Mouse (Mus musculus) CH12.LX (cell line): ENCODE measurements at regions not wholly inside any gene's neighbourhood (a gene's known extent, or its start where the extent isn't known, plus 50 kb on each side); places are given as distances from the start of the nearest gene placed in this dataset.

ENCODE experiments used
- DNase-seq: peaks from one replicate; pipeline ENCODE4 v3.0.0-alpha.2; 2013; ENCODE audit errors: extremely low read depth
- H3K27ac ChIP-seq: 2 replicates; pipeline ENCODE4 v1.5.1; 2012; ENCODE audit warnings: low read depth, mild to moderate bottlenecking, control low read depth, moderate library complexity; ENCODE audit not compliant: insufficient read depth
- H3K27me3 ChIP-seq: replicated peaks from 2 replicates; pipeline ENCODE3; 2012; ENCODE audit warnings: inconsistent platforms
- H3K36me3 ChIP-seq, 2 experiments: replicated peaks in 1 of 2; 2 replicates each; pipeline versions ENCODE3 to v1.6.1; 2012; ENCODE audit warnings: inconsistent platforms in 1 of 2, low read length in 1 of 2, mild to moderate bottlenecking in 1 of 2, mixed read lengths in 1 of 2, moderate library complexity in 1 of 2; ENCODE audit not compliant: control insufficient read depth in 1 of 2, insufficient read depth in 1 of 2
- H3K4me1 ChIP-seq, 2 experiments: 2 replicates each; pipeline ENCODE4 v1.6.1; 2012; ENCODE audit warnings: inconsistent platforms in 1 of 2, moderate library complexity in 1 of 2; ENCODE audit not compliant: insufficient read depth in 2 of 2, control insufficient read depth in 1 of 2
- H3K4me2 ChIP-seq: 2 replicates; pipeline ENCODE4 v1.6.1; 2012; ENCODE audit warnings: low read depth, mild to moderate bottlenecking, control low read depth; ENCODE audit not compliant: poor library complexity, insufficient read depth, severe bottlenecking
- H3K4me3 ChIP-seq, 3 experiments: fragments of 150-350 bp in 1 of 3; sonication (generic) in 1 of 3; replicated peaks in 1 of 3; 2 replicates each; pipeline versions ENCODE3 to v1.5.1; 2011 to 2012; ENCODE audit warnings: low read depth in 2 of 3, low read length in 2 of 3, mild to moderate bottlenecking in 2 of 3, moderate library complexity in 2 of 3, control low read depth in 1 of 3, improper control_type of control experiment in 1 of 3, inconsistent platforms in 1 of 3, mixed read lengths in 1 of 3; ENCODE audit not compliant: poor library complexity in 1 of 3
- H3K79me2 ChIP-seq: replicated peaks from 2 replicates; pipeline ENCODE4 v1.6.1; 2012; ENCODE audit warnings: mild to moderate bottlenecking, moderate library complexity; ENCODE audit not compliant: control insufficient read depth, poor library complexity, insufficient read depth, severe bottlenecking; ENCODE audit errors: extremely low read depth
- H3K9ac ChIP-seq: 2 replicates; pipeline ENCODE4 v1.6.1; 2012; ENCODE audit warnings: low read depth, mild to moderate bottlenecking, control low read depth, moderate library complexity; ENCODE audit not compliant: insufficient read depth
- H3K9me3 ChIP-seq: replicated peaks from 2 replicates; pipeline ENCODE3; 2012; ENCODE audit warnings: low read length, inconsistent platforms, mixed read lengths
- BHLHE40 ChIP-seq: IDR thresholded peaks from 2 replicates; pipeline ENCODE4 v1.6.1; 2011; ENCODE audit warnings: mild to moderate bottlenecking, low read depth, low read length, improper control_type of control experiment
- CHD1 ChIP-seq: IDR thresholded peaks from 2 replicates; pipeline ENCODE4 v1.6.1; 2012; ENCODE audit warnings: low read depth, low read length, improper control_type of control experiment, inconsistent platforms
- CTCF ChIP-seq, 2 experiments: IDR thresholded peaks in 1 of 2; conservative IDR thresholded peaks in 1 of 2; 2 replicates each; pipeline ENCODE4 v1.5.1; 2011 to 2012; ENCODE audit warnings: low read depth in 2 of 2, low read length in 2 of 2, improper control_type of control experiment in 1 of 2, inconsistent platforms in 1 of 2, mild to moderate bottlenecking in 1 of 2, moderate library complexity in 1 of 2
- E2F4 ChIP-seq: IDR thresholded peaks from 2 replicates; pipeline ENCODE4 v1.6.1; 2011; ENCODE audit warnings: low read depth, low read length, improper control_type of control experiment; ENCODE audit not compliant: insufficient replicate concordance
- EP300 ChIP-seq: IDR thresholded peaks from 2 replicates; pipeline ENCODE4 v1.6.1; 2011; ENCODE audit warnings: low read length, improper control_type of control experiment
- ETS1 ChIP-seq: conservative IDR thresholded peaks from 2 replicates; pipeline ENCODE4 v1.6.1; 2012; ENCODE audit warnings: low read depth, mild to moderate bottlenecking, inconsistent platforms, low read length, improper control_type of control experiment, moderate library complexity
- GABPA ChIP-seq: IDR thresholded peaks from 2 replicates; pipeline ENCODE4 v1.6.1; 2012; ENCODE audit warnings: low read depth, low read length, improper control_type of control experiment, inconsistent platforms; ENCODE audit not compliant: insufficient replicate concordance
- HCFC1 ChIP-seq: IDR thresholded peaks from 2 replicates; pipeline ENCODE4 v1.6.1; 2012; ENCODE audit warnings: low read depth, mild to moderate bottlenecking, inconsistent platforms, low read length, improper control_type of control experiment
- IRF4 ChIP-seq: IDR thresholded peaks from 2 replicates; pipeline ENCODE4 v1.6.1; 2014; ENCODE audit warnings: low read depth, mild to moderate bottlenecking, inconsistent platforms, low read length, improper control_type of control experiment
- JUN ChIP-seq: IDR thresholded peaks from 2 replicates; pipeline ENCODE4 v1.6.1; 2011; ENCODE audit warnings: low read depth, mild to moderate bottlenecking, low read length, improper control_type of control experiment, moderate library complexity; ENCODE audit not compliant: insufficient read depth
- JUND ChIP-seq: conservative IDR thresholded peaks from 2 replicates; pipeline ENCODE4 v1.6.1; 2011; ENCODE audit warnings: low read depth, low read length, improper control_type of control experiment
- KAT2A ChIP-seq: IDR thresholded peaks from 2 replicates; pipeline ENCODE4 v1.6.1; 2012; ENCODE audit warnings: low read length, improper control_type of control experiment, inconsistent platforms; ENCODE audit not compliant: insufficient replicate concordance
- MAFK ChIP-seq: IDR thresholded peaks from 2 replicates; pipeline ENCODE4 v1.6.1; 2011; ENCODE audit warnings: low read length, improper control_type of control experiment; ENCODE audit not compliant: insufficient replicate concordance
- MEF2A ChIP-seq: IDR thresholded peaks from 2 replicates; pipeline ENCODE4 v1.6.1; 2014; ENCODE audit warnings: low read depth, mild to moderate bottlenecking, inconsistent platforms, low read length, improper control_type of control experiment, borderline replicate concordance
- MYC ChIP-seq: IDR thresholded peaks from 2 replicates; pipeline ENCODE4 v1.6.1; 2011; ENCODE audit warnings: low read depth, mild to moderate bottlenecking, improper control_type of control experiment, low read length
- NELFE ChIP-seq: IDR thresholded peaks from 2 replicates; pipeline ENCODE4 v1.6.1; 2011; ENCODE audit warnings: low read depth, low read length, improper control_type of control experiment
- NRF1 ChIP-seq: IDR thresholded peaks from 2 replicates; pipeline ENCODE4 v1.6.1; 2014; ENCODE audit warnings: low read depth, mild to moderate bottlenecking, inconsistent platforms, low read length, improper control_type of control experiment, moderate library complexity
- PAX5 ChIP-seq: IDR thresholded peaks from 2 replicates; pipeline ENCODE4 v1.6.1; 2012; ENCODE audit warnings: low read length, inconsistent platforms, mixed read lengths
- POLR2AphosphoS2 ChIP-seq: IDR thresholded peaks from 2 replicates; pipeline ENCODE4 v1.6.1; 2011; ENCODE audit warnings: low read depth, low read length, improper control_type of control experiment
- RAD21 ChIP-seq: IDR thresholded peaks from 2 replicates; pipeline ENCODE4 v1.6.1; 2011; ENCODE audit warnings: low read depth, mild to moderate bottlenecking, low read length, improper control_type of control experiment, moderate library complexity
- RCOR1 ChIP-seq: conservative IDR thresholded peaks from 2 replicates; pipeline ENCODE4 v1.6.1; 2012; ENCODE audit warnings: low read depth, mild to moderate bottlenecking, inconsistent platforms, low read length, improper control_type of control experiment
- SIN3A ChIP-seq: IDR thresholded peaks from 2 replicates; pipeline ENCODE4 v1.6.1; 2012; ENCODE audit warnings: low read length, improper control_type of control experiment, inconsistent platforms
- SMC3 ChIP-seq: IDR thresholded peaks from 2 replicates; pipeline ENCODE4 v1.6.1; 2011; ENCODE audit warnings: low read depth, low read length, improper control_type of control experiment
- TBP ChIP-seq: conservative IDR thresholded peaks from 2 replicates; pipeline ENCODE4 v1.6.1; 2011; ENCODE audit warnings: low read depth, low read length, improper control_type of control experiment
- TCF12 ChIP-seq: IDR thresholded peaks from 2 replicates; pipeline ENCODE4 v1.6.1; 2014; ENCODE audit warnings: low read depth, mild to moderate bottlenecking, inconsistent platforms, low read length, improper control_type of control experiment
- USF2 ChIP-seq: conservative IDR thresholded peaks from 2 replicates; pipeline ENCODE4 v1.6.1; 2011; ENCODE audit warnings: low read depth, low read length, improper control_type of control experiment
- ZKSCAN1 ChIP-seq: IDR thresholded peaks from 2 replicates; pipeline ENCODE4 v1.6.1; 2012; ENCODE audit warnings: low read depth, inconsistent platforms, low read length, improper control_type of control experiment, borderline replicate concordance
- ZNF384 ChIP-seq: IDR thresholded peaks from 2 replicates; pipeline ENCODE4 v1.6.1; 2012; ENCODE audit warnings: low read depth, low read length, improper control_type of control experiment, inconsistent platforms
- dilution Hi-C: fragments of 300-500 bp; cut with MboI; formaldehyde crosslinking; loops from 2 replicates; pipeline ENCODE4 v1.14.3; 2020; ENCODE audit warnings: low sequenced_read_pairs; ENCODE audit not compliant: extremely low pct_unique_long_range_greater_than_20kb, extremely low pct_ligation_motif_present
- in situ Hi-C: fragments of 300-500 bp; cut with MboI; formaldehyde crosslinking; loops from 3 replicates; pipeline ENCODE4 v1.14.3; 2019; ENCODE audit warnings: low sequenced_read_pairs, low pct_ligation_motif_present, low pct_unique_long_range_greater_than_20kb, mixed read lengths

GRCm38 (mm10) chr1:194197516-194197915 lies 420.5 kb upstream of the Plxna2 start:
- Histone ChIP-seq H3K4me2 (no peak overlapping the region), H3K4me3 (no peak overlapping the region), H3K27me3 (no peaks in the 10 kb centered on the region), H3K9ac (no peak overlapping the region), H3K9me3 (no peaks in the 10 kb centered on the region), H3K79me2 (no peaks in the 10 kb centered on the region), H3K27ac (no peak overlapping the region), H3K36me3 (no peaks in the 10 kb centered on the region), H3K4me1 (no peaks in the 10 kb centered on the region)
- no peak for DNase-seq
- dilution Hi-C loops = no loop called here
- TF ChIP-seq TBP = no peak
- TF ChIP-seq MAFK = no peak
- TF ChIP-seq E2F4 = no peak
- TF ChIP-seq SMC3 = no peak
- no peak for TF ChIP-seq CHD1
- no peak for TF ChIP-seq KAT2A
- no peak for TF ChIP-seq NELFE
- no peak for TF ChIP-seq IRF4
- no peak for TF ChIP-seq GABPA
- TF ChIP-seq NRF1 = no peak
- TF ChIP-seq TCF12 = no peak
- no peak for TF ChIP-seq MEF2A
- TF ChIP-seq SIN3A = no peak
- TF ChIP-seq RCOR1 = no peak
- in situ Hi-C loops = no loop called here

DNA sequence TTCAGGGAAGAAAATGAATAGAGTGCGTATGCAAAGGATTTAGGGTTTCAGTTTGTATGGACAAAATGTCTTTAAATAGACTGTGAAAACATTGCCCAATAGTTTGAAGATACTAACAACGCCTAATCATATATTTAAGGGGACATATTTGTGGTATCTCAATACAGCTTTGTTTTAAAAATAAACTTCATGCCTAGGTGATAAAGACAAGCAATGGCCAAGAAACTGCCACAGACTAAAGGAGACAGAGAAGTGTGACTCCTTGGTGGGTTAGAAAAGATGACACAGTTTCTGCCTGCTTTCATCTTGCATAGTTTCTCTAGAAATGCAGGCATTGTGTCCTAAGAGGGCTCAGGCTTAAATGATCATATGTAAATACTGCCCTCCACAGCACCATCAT lies 435.7 kb upstream of the Plxna2 start:
- TF ChIP-seq POLR2AphosphoS2 (no peak), ZNF384 (no peak), BHLHE40 (no peak), ZKSCAN1 (no peak), KAT2A (no peak), MYC (no peak), PAX5 (no peak), RAD21 (no peak), RCOR1 (no peak), JUND (no peak), HCFC1 (no peak), E2F4 (no peak), JUN (no peak), IRF4 (no peak), EP300 (no peak), USF2 (no peak), CTCF (conservative IDR thresholded peaks at IDR 0.05 in 1 of 2, IDR thresholded peaks at IDR 0.05 in 1 of 2; ENCODE audit: low read depth in 2 of 2, low read length in 2 of 2) (no peak), ETS1 (no peak)
- no peaks in the 10 kb centered on the region for H3K27me3 ChIP-seq
- in situ Hi-C loops (no loop called here), dilution Hi-C loops (no loop called here)
- no peak overlapping the region for H3K27ac ChIP-seq
- no peaks in the 10 kb centered on the region for H3K36me3 ChIP-seq
- no peak for DNase-seq
- H3K4me3 ChIP-seq = no peak overlapping the region
- H3K79me2 ChIP-seq = no peaks in the 10 kb centered on the region
- no peak overlapping the region for H3K9ac ChIP-seq
- H3K4me1 ChIP-seq = no peaks in the 10 kb centered on the region
- H3K4me2 ChIP-seq = no peak overlapping the region
- H3K9me3 ChIP-seq = no peaks in the 10 kb centered on the region
